Mouse (Mus musculus) bone marrow macrophage, adult 2 months (primary cell): ENCODE results near the gene Srgap3.

Experiments used
- CTCF ChIP-seq: IDR thresholded peaks from 2 replicates; pipeline ENCODE4 v1.5.1; 2012; ENCODE audit warnings: low read depth, mild to moderate bottlenecking, low read length, moderate library complexity
- POLR2A ChIP-seq: IDR thresholded peaks from 2 replicates; pipeline ENCODE4 v1.6.1; 2012; ENCODE audit warnings: mild to moderate bottlenecking, low read depth, low read length, borderline replicate concordance

DNA sequence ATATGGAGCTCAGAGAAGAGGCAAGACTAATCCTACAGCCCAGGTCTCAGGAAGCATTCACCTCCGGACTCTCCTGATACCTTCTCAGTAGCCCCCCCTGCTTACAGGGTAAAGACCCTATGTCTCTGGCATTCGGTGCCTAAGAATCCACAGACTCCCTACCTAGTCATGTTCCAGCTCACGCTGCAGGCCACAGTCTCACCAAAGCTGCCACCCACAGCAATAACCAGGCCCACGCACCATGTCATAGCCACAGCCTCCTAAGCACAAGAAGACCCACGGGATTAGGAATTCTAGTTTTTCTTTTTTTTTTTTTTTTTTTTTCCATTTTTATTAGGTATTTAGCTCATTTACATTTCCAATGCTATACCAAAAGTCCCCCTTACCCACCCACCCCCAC, 112.6 kb downstream of the Srgap3 start:
- TF ChIP-seq CTCF = no peak
- TF ChIP-seq POLR2A = no peak
